Mouse (Mus musculus): ENCODE data around the gene Rubcn. TPM values are rescaled to one million over a fixed set of nuclear protein-coding genes. Genes with fewer than 3 reads are reported as not detected.

The Rubcn gene
- polyA plus RNA-seq, 1 experiment from 2014 or later: 12.0 TPM

- Histone ChIP-seq H3K9ac (ENCODE audit: low read depth, low read length) (no peak overlapping the region), H3K4me3 (replicated peaks; ENCODE audit: low read depth, low read length) (no peak overlapping the region), H3K4me1 (replicated peaks; ENCODE audit: insufficient read depth, low read length) (peaks cover 11% of the 10 kb centered on the region), H3K4me2 (ENCODE audit: low read length) (no peak overlapping the region), H3K9me3 (replicated peaks; ENCODE audit: low read length) (no peaks in the 10 kb centered on the region), H3K27me3 (ENCODE audit: insufficient read depth, low read length) (no peaks in the 10 kb centered on the region), H3K27ac (no peak overlapping the region), H3K36me3 (ENCODE audit: insufficient read depth, low read length) (no peaks in the 10 kb centered on the region; the same call in 1 of the 2 replicates)
- TF ChIP-seq CTCF (IDR thresholded peaks at IDR 0.05; ENCODE audit: low read depth): no peak
- WGBS: 87% methylated on average over 4 of the region's 4 CpGs
- DNase-seq (ENCODE audit: low spot score) (no peak), ATAC-seq (replicated peaks; ENCODE audit: low FRiP score, low read depth) (no peak)
These were observed 59.5 kb downstream of the Rubcn start for GRCm38 (mm10) chr16:32818036-32818435.

- Histone ChIP-seq H3K27me3 (ENCODE audit: insufficient read depth, low read length) (no peaks in the 10 kb centered on the region), H3K9ac (ENCODE audit: low read depth, low read length) (peak overlapping the region; percentile 32; the same call in 1 of the 2 replicates), H3K4me3 (replicated peaks; ENCODE audit: low read depth, low read length) (peak overlapping the region; percentile 27), H3K4me1 (replicated peaks; ENCODE audit: insufficient read depth, low read length) (peaks cover 11% of the 10 kb centered on the region), H3K27ac (peak overlapping the region; percentile 68; the same call in 1 of the 2 replicates), H3K36me3 (ENCODE audit: insufficient read depth, low read length) (no peaks in the 10 kb centered on the region), H3K4me2 (ENCODE audit: low read length) (peak overlapping the region; percentile 55), H3K9me3 (replicated peaks; ENCODE audit: low read length) (no peaks in the 10 kb centered on the region)
- under 1% methylated on average over 6 of the region's 6 CpGs for WGBS
- DNase-seq (ENCODE audit: low spot score) (peak; percentile 85), ATAC-seq (replicated peaks; ENCODE audit: low FRiP score, low read depth) (peak; percentile 83)
- no peak for TF ChIP-seq CTCF (IDR thresholded peaks at IDR 0.05; ENCODE audit: low read depth)
These were observed 62.4 kb downstream of the Rubcn start for GRCm38 (mm10) chr16:32815160-32815605.

DNA sequence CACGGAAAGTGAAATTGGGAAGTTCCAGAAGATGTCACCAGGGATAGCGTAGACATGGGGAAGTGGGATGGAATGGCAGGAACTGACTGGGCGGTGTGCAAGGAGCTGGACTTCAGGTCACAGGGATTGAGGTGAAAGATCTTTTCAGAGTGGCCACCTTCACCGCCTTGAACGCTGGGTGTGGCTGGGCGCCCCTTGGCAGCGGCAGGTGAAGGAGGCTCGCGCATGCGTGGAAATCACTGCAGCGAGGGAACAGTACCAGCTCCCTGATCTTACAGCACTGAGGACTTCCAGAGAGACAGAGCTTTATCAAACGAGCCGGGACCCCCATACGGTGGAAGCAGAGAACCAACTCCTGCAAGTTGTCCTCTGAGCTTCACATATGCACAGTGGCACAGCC, 63.0 kb downstream of the Rubcn start:
- no peak for TF ChIP-seq CTCF (IDR thresholded peaks at IDR 0.05; ENCODE audit: low read depth)
- 22% methylated on average over 14 of the region's 14 CpGs for WGBS
- ATAC-seq (replicated peaks; ENCODE audit: low FRiP score, low read depth): peak; percentile 44
- Histone ChIP-seq H3K36me3 (ENCODE audit: insufficient read depth, low read length) (no peaks in the 10 kb centered on the region), H3K9me3 (replicated peaks; ENCODE audit: low read length) (no peaks in the 10 kb centered on the region), H3K27me3 (ENCODE audit: insufficient read depth, low read length) (no peaks in the 10 kb centered on the region), H3K9ac (ENCODE audit: low read depth, low read length) (peak overlapping the region; percentile 32; the same call in 1 of the 2 replicates), H3K4me3 (replicated peaks; ENCODE audit: low read depth, low read length) (peak overlapping the region; percentile 27), H3K27ac (peak overlapping the region; percentile 68), H3K4me1 (replicated peaks; ENCODE audit: insufficient read depth, low read length) (peaks cover 11% of the 10 kb centered on the region), H3K4me2 (ENCODE audit: low read length) (peak overlapping the region; percentile 55)
- peak; percentile 64 for DNase-seq (ENCODE audit: low spot score)

DNA sequence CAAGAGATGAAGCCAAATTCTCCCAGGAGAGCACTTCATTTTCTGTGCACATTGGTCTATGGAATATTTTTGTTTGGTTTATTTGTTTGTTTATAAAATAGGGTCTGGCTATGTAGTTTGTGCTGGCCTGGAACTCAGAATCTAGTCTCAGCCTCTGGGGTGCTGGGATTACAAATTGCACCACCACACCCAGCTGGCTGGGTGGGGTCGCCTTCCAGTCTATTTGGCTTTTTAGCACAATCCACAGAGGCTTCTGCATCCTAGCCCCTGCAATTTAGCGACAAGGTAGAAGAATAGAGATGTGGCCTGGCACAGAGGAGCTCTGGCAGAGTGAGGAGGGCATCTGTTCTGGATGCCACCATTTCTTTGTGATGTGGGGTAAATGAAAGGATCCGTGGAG, 63.8 kb downstream of the Rubcn start:
- DNase-seq (ENCODE audit: low spot score): no peak
- TF ChIP-seq CTCF (IDR thresholded peaks at IDR 0.05; ENCODE audit: low read depth): no peak
- peaks cover 11% of the 10 kb centered on the region for H3K4me1 ChIP-seq (replicated peaks; ENCODE audit: insufficient read depth, low read length)
- no peaks in the 10 kb centered on the region for H3K9me3 ChIP-seq (replicated peaks; ENCODE audit: low read length)
- no peak overlapping the region for H3K9ac ChIP-seq (ENCODE audit: low read depth, low read length)
- H3K27me3 ChIP-seq (ENCODE audit: insufficient read depth, low read length): no peaks in the 10 kb centered on the region
- no peak overlapping the region for H3K27ac ChIP-seq
- H3K4me2 ChIP-seq (ENCODE audit: low read length): no peak overlapping the region
- H3K4me3 ChIP-seq (replicated peaks; ENCODE audit: low read depth, low read length): no peak overlapping the region
- 81% methylated on average over 3 of the region's 3 CpGs for WGBS
- H3K36me3 ChIP-seq (ENCODE audit: insufficient read depth, low read length): no peaks in the 10 kb centered on the region
- no peak for ATAC-seq (replicated peaks; ENCODE audit: low FRiP score, low read depth)

DNA sequence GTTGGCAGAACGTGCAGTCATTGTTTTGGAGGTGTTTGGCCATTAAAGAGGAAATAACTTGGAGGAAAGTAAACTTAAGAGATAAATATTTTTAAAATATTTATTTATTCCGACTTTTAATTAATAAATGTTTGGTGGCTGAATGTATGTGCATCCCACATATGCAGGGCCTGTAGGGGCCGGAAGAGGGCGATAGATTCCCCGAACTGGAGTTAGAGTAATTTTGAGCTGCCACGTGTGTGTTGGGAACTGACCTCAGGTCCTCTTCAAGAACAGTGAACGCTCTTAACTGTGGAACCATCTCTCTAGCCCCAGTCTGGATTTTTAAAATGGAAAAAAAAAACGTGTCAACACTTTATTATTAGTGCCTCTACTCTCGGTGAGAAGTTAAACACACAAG, 64.2 kb downstream of the Rubcn start:
- 54% methylated on average over 9 of the region's 9 CpGs for WGBS
- no peak overlapping the region for H3K27ac ChIP-seq
- ATAC-seq (replicated peaks; ENCODE audit: low FRiP score, low read depth) (no peak), DNase-seq (ENCODE audit: low spot score) (no peak)
- H3K4me2 ChIP-seq (ENCODE audit: low read length): peak overlapping the region; percentile 21; the same call in 1 of the 2 replicates
- no peaks in the 10 kb centered on the region for H3K36me3 ChIP-seq (ENCODE audit: insufficient read depth, low read length)
- H3K4me1 ChIP-seq (replicated peaks; ENCODE audit: insufficient read depth, low read length): peaks cover 11% of the 10 kb centered on the region
- no peak overlapping the region for H3K9ac ChIP-seq (ENCODE audit: low read depth, low read length)
- H3K4me3 ChIP-seq (replicated peaks; ENCODE audit: low read depth, low read length): no peak overlapping the region
- H3K9me3 ChIP-seq (replicated peaks; ENCODE audit: low read length): no peaks in the 10 kb centered on the region
- TF ChIP-seq CTCF (IDR thresholded peaks at IDR 0.05; ENCODE audit: low read depth): no peak
- no peaks in the 10 kb centered on the region for H3K27me3 ChIP-seq (ENCODE audit: insufficient read depth, low read length)

- H3K4me2 ChIP-seq (ENCODE audit: low read length): peak overlapping the region; percentile 21; the same call in 1 of the 2 replicates
- peaks cover 11% of the 10 kb centered on the region for H3K4me1 ChIP-seq (replicated peaks; ENCODE audit: insufficient read depth, low read length)
- H3K27ac ChIP-seq: no peak overlapping the region
- TF ChIP-seq CTCF (IDR thresholded peaks at IDR 0.05; ENCODE audit: low read depth): peak; percentile 95
- no peak overlapping the region for H3K4me3 ChIP-seq (replicated peaks; ENCODE audit: low read depth, low read length)
- no peak overlapping the region for H3K9ac ChIP-seq (ENCODE audit: low read depth, low read length)
- ATAC-seq (replicated peaks; ENCODE audit: low FRiP score, low read depth) (0 out of 2 replicates have a peak, but pooled peaks have one; percentile 22), DNase-seq (ENCODE audit: low spot score) (peak; percentile 94)
- H3K9me3 ChIP-seq (replicated peaks; ENCODE audit: low read length): no peaks in the 10 kb centered on the region
- H3K36me3 ChIP-seq (ENCODE audit: insufficient read depth, low read length): no peaks in the 10 kb centered on the region
- WGBS: under 1% methylated on average over 9 of the region's 9 CpGs
- no peaks in the 10 kb centered on the region for H3K27me3 ChIP-seq (ENCODE audit: insufficient read depth, low read length)
These were observed 64.6 kb downstream of the Rubcn start for GRCm38 (mm10) chr16:32812888-32813361.

Data from kidney, postnatal 0 days (tissue).